ENCODE assay signal across 27 mouse cellular contexts in the genomic region with DNA sequence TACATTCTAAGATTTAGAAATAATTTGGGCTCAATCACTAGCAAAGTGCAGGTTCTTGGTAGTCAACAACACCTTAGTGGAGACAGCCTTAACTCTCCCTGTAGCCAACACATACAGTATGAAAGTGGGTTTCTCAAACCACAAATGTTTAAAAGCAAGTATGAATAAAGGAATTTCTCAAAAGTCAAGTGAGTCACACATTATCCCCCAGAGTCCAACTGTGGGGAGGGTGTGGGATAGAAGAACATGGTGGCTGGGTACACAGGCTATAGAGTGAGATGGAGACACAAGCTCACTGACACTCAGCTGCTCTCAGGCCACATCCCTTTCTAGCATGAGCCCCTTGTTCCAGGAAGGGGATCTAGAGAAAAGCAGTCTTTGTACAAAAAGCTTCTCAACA. TPM values are rescaled to one million over a fixed set of nuclear protein-coding genes. Genes with fewer than 3 reads are reported as not detected.
DNase-seq lines count a peak whose midpoint lies in the region; ATAC-seq lines count a peak whose summit lies in the region.
"Had no signal": no experiment of that assay in that cellular context is flagged by ENCODE, and none has a peak within 500 bp of the region (broad histone marks: within the 10 kb centered on the region; RNA-seq: fewer than 3 reads in every experiment).

No protein-coding gene starts in this region.

- DNase-seq in 3T3-L1 (ENCODE audit: low read depth, low spot score), result peak; percentile 69
- peak; percentile 33 for DNase-seq in fibroblast of lung, adult 2 months (ENCODE audit: low read depth)
- no peak for DNase-seq in kidney, adult 11 months
- DNase-seq in left cerebral cortex, postnatal 36 days (ENCODE audit: low spot score in 2 of 2), result no peak
- DNase-seq: adrenal gland, adult 2 months; adrenal gland, postnatal 14 days; B cell, adult 2 months; cerebellum, adult 11 months; cerebellum, adult 2 months; cerebellum, adult 9-11 months; cerebellum, postnatal 25 days; forebrain, postnatal 0 days; gastrocnemius, adult 2 months; gastrocnemius, postnatal 14 days; heart, adult 11 months had no signal

- peak overlapping the region; percentile 70 for H3K4me3 ChIP-seq in megakaryocyte, embryonic 14.5 days (replicated peaks)
- H3K4me3 ChIP-seq in kidney, embryonic 15.5 days (replicated peaks), result no peak overlapping the region
- H3K4me3 ChIP-seq: embryonic facial prominence, embryonic 10.5 days; embryonic facial prominence, embryonic 13.5 days; erythroblast, embryonic 14.5 days; gastrocnemius, adult 2 months; hindbrain, embryonic 12.5 days; intestine, embryonic 15.5 days had no signal

- peaks cover 71% of the 10 kb centered on the region for H3K4me1 ChIP-seq in megakaryocyte, embryonic 14.5 days
- no peaks in the 10 kb centered on the region for H3K4me1 ChIP-seq in kidney, embryonic 15.5 days
- H3K4me1 ChIP-seq: embryonic facial prominence, embryonic 10.5 days; hindbrain, embryonic 12.5 days; intestine, embryonic 15.5 days had no signal

- H3K36me3 ChIP-seq in megakaryocyte, embryonic 14.5 days (replicated peaks; ENCODE audit: low read length), result peaks cover 59% of the 10 kb centered on the region
- peaks cover 9% of the 10 kb centered on the region for H3K36me3 ChIP-seq in kidney, embryonic 15.5 days
- H3K36me3 ChIP-seq: intestine, embryonic 15.5 days had no signal

- no peak for ATAC-seq in kidney, embryonic 15.5 days (replicated peaks; ENCODE audit: low FRiP score)
- ATAC-seq: forebrain, embryonic 14.5 days; forebrain, postnatal 0 days; hindbrain, embryonic 16.5 days; intestine, embryonic 15.5 days had no signal

- no peak overlapping the region for H3K27ac ChIP-seq in kidney, embryonic 15.5 days
- H3K27ac ChIP-seq: embryonic facial prominence, embryonic 10.5 days; embryonic facial prominence, embryonic 13.5 days; gastrocnemius, adult 2 months; hindbrain, embryonic 12.5 days; intestine, embryonic 15.5 days had no signal

- H3K27me3 ChIP-seq in megakaryocyte, embryonic 14.5 days (replicated peaks), result no peaks in the 10 kb centered on the region
- no peaks in the 10 kb centered on the region for H3K27me3 ChIP-seq in kidney, embryonic 15.5 days
- H3K27me3 ChIP-seq: CH12.LX; embryonic facial prominence, embryonic 13.5 days; hindbrain, embryonic 12.5 days; intestine, embryonic 15.5 days had no signal

- no peak overlapping the region for H3K4me2 ChIP-seq in kidney, embryonic 15.5 days
- H3K4me2 ChIP-seq: embryonic facial prominence, embryonic 13.5 days; heart, embryonic 11.5 days; hindbrain, embryonic 12.5 days; intestine, embryonic 15.5 days had no signal

- no peaks in the 10 kb centered on the region for H3K9me3 ChIP-seq in megakaryocyte, embryonic 14.5 days
- H3K9me3 ChIP-seq in kidney, embryonic 15.5 days (replicated peaks), result no peaks in the 10 kb centered on the region
- H3K9me3 ChIP-seq: embryonic facial prominence, embryonic 10.5 days; embryonic facial prominence, embryonic 13.5 days; G1E; hindbrain, embryonic 12.5 days; intestine, embryonic 15.5 days had no signal

- intact Hi-C loops in left cerebral cortex, postnatal 36 days (cut with DNase I), result no loop called here

- no peak overlapping the region for H3K9ac ChIP-seq in kidney, embryonic 15.5 days
- H3K9ac ChIP-seq: embryonic facial prominence, embryonic 13.5 days; forebrain, postnatal 0 days; hindbrain, embryonic 12.5 days; intestine, embryonic 15.5 days had no signal

RNA-seq across cellular contexts. Expression of a gene that starts 34.3 kb away (rescaled TPM):
- polyA plus RNA-seq in megakaryocyte, embryonic 14.5 days (2012; ENCODE audit: insufficient read depth, low replicate concordance), result 3.2 and 13.4 TPM in 2 replicates
- total RNA-seq in left cerebral cortex, postnatal 36 days (2021), result 100 to 1,000 TPM; 207 to 216 TPM
- 87.9 and 104 TPM in 2 replicates for polyA plus RNA-seq in kidney, embryonic 15.5 days (2015; fragmentation: Nextera tagmentation; extraction: Ambion mirVana)

Comparison
In these comparisons a context has a peak if more than half of its experiments do, and no peak if none do; other contexts are left out.
1. DNase-seq: peak in 3T3-L1 (single experiment) and fibroblast of lung, adult 2 months (single experiment); none in kidney, adult 11 months (single experiment) and left cerebral cortex, postnatal 36 days (0 of 2).